19 mouse cellular contexts compared by ENCODE assay signal in genomic region chr5:102774500-102774899, GRCm38 (mm10).
A peak's percentile ranks its signal among the peaks of the same experiment; 100 is the strongest.
DNase-seq lines count a peak whose midpoint lies in the region; ATAC-seq and TF ChIP-seq lines count a peak whose summit lies in the region.
"Had no signal": no experiment of that assay in that cellular context is flagged by ENCODE, and none has a peak within 500 bp of the region (broad histone marks: within the 10 kb centered on the region; RNA-seq: fewer than 3 reads in every experiment).

No protein-coding gene starts in this region.

- no peaks in the 10 kb centered on the region for H3K27me3 ChIP-seq in heart, postnatal 0 days (ENCODE audit: control insufficient read depth, insufficient read depth, low read length)
- H3K27me3 ChIP-seq in heart, embryonic 10.5 days (ENCODE audit: insufficient read depth, poor library complexity, severe bottlenecking): no peaks in the 10 kb centered on the region
- H3K27me3 ChIP-seq: forebrain, embryonic 13.5 days had no signal

- peak overlapping the region; percentile 20; the same call in 1 of the 2 replicates for H3K27ac ChIP-seq in heart, postnatal 0 days (ENCODE audit: low read depth)
- no peak overlapping the region for H3K27ac ChIP-seq in heart, embryonic 10.5 days
- H3K27ac ChIP-seq: forebrain, embryonic 13.5 days; heart, adult 2 months; liver, embryonic 14.5 days; stomach, postnatal 0 days had no signal

- H3K4me2 ChIP-seq in heart, postnatal 0 days (ENCODE audit: low read depth, low read length): no peak overlapping the region
- H3K4me2 ChIP-seq: forebrain, embryonic 13.5 days had no signal

- no peak for ATAC-seq in heart, postnatal 0 days (ENCODE audit: insufficient read depth, low read depth)
- ATAC-seq: activated CD4-positive, CD25-positive, alpha-beta regulatory T cell, adult 4 months; CD4-positive, CD25-positive, alpha-beta regulatory T cell, adult 4 months; forebrain, embryonic 13.5 days had no signal

- DNase-seq in heart, postnatal 0 days (ENCODE audit: low spot score): no peak
- DNase-seq in heart, embryonic 10.5 days (ENCODE audit: low spot score): no peak
- peak; percentile 31 for DNase-seq in lung, postnatal 36 days
- DNase-seq in lung, postnatal 25 days (ENCODE audit: low spot score): no peak
- peak; percentile 73 for DNase-seq in kidney, adult 9 months
- DNase-seq in kidney, postnatal 25 days: peak; percentile 51 to 77
- no peak for DNase-seq in frontal cortex, adult 2 months (ENCODE audit: extremely low spot score in 1 of 2, low spot score in 1 of 2)
- no peak for DNase-seq in retina, postnatal 1 day
- DNase-seq: adrenal gland, postnatal 25 days; cerebellum, adult 11 months; cerebellum, postnatal 14 days; gastrocnemius, postnatal 14 days; heart, adult 2 months; midbrain, embryonic 14.5 days had no signal

- no peak for TF ChIP-seq CTCF in heart, postnatal 0 days (IDR thresholded peaks at IDR 0.05; ENCODE audit: low read depth)

- 54% methylated on average over 4 of the region's 4 CpGs for WGBS in heart, postnatal 0 days
- 49% methylated on average over 4 of the region's 4 CpGs for WGBS in heart, embryonic 10.5 days

- no peaks in the 10 kb centered on the region for H3K9me3 ChIP-seq in heart, postnatal 0 days (replicated peaks; ENCODE audit: control insufficient read depth, low read length)
- H3K9me3 ChIP-seq in heart, embryonic 10.5 days: no peaks in the 10 kb centered on the region
- H3K9me3 ChIP-seq: forebrain, embryonic 13.5 days had no signal

- no peak overlapping the region for H3K4me3 ChIP-seq in heart, postnatal 0 days (ENCODE audit: low read depth, low read length)
- H3K4me3 ChIP-seq in heart, embryonic 10.5 days: no peak overlapping the region
- H3K4me3 ChIP-seq: forebrain, embryonic 13.5 days; heart, adult 2 months had no signal

- no peak for TF ChIP-seq EP300 in heart, postnatal 0 days (IDR thresholded peaks at IDR 0.05; ENCODE audit: low read depth)

- no peak overlapping the region for H3K9ac ChIP-seq in heart, postnatal 0 days (replicated peaks; ENCODE audit: low read depth, low read length)
- H3K9ac ChIP-seq: forebrain, embryonic 13.5 days; liver, embryonic 14.5 days had no signal

- H3K4me1 ChIP-seq in heart, postnatal 0 days (ENCODE audit: control insufficient read depth, insufficient read depth): peaks cover 12% of the 10 kb centered on the region
- peaks cover 16% of the 10 kb centered on the region; the same call in 1 of the 2 replicates for H3K4me1 ChIP-seq in heart, embryonic 10.5 days

- no peaks in the 10 kb centered on the region for H3K36me3 ChIP-seq in heart, postnatal 0 days (replicated peaks; ENCODE audit: control insufficient read depth, insufficient read depth, low read length)
- no peaks in the 10 kb centered on the region for H3K36me3 ChIP-seq in heart, embryonic 10.5 days

Comparison
In these comparisons a context has a peak if more than half of its experiments do, and no peak if none do; other contexts are left out.
1. DNase-seq: peak in lung, postnatal 36 days (single experiment), kidney, adult 9 months (single experiment) and kidney, postnatal 25 days (2 of 2); none in heart, postnatal 0 days (single experiment), heart, embryonic 10.5 days (single experiment), lung, postnatal 25 days (single experiment), frontal cortex, adult 2 months (0 of 2) and retina, postnatal 1 day (single experiment).